Mouse (Mus musculus) retina, postnatal 1 day (tissue): Measurements from ENCODE around the gene Ajm1.

Experiments
- DNase-seq: peaks from one replicate; pipeline ENCODE4 v3.0.0-alpha.2; 2012

The Ajm1 gene

GRCm38 (mm10) chr2:25583120-25583481 lies 1.5 kb upstream of the Ajm1 start:
- no peak for DNase-seq

- peak; percentile 50 for DNase-seq
Measured at GRCm38 (mm10) chr2:25582466-25583119, 1.0 kb upstream of the Ajm1 start.

- DNase-seq: no peak
Measured at GRCm38 (mm10) chr2:25581901-25582301, 344 bp upstream of the Ajm1 start.

GRCm38 (mm10) chr2:25580621-25581101 lies 896 bp downstream of the Ajm1 start:
- DNase-seq: no peak

- DNase-seq: peak; percentile 55
Measured at GRCm38 (mm10) chr2:25579737-25580460, 1.7 kb downstream of the Ajm1 start.

- DNase-seq: peak; percentile 30
Measured at GRCm38 (mm10) chr2:25578796-25579736, 2.5 kb downstream of the Ajm1 start.

GRCm38 (mm10) chr2:25577951-25578795 lies 3.4 kb downstream of the Ajm1 start:
- DNase-seq: peak; percentile 63

GRCm38 (mm10) chr2:25576965-25577891 lies 4.3 kb downstream of the Ajm1 start:
- peak; percentile 54 for DNase-seq

GRCm38 (mm10) chr2:25576028-25576850 lies 5.3 kb downstream of the Ajm1 start:
- DNase-seq: no peak

GRCm38 (mm10) chr2:25575432-25576027 lies 6.0 kb downstream of the Ajm1 start:
- no peak for DNase-seq

GRCm38 (mm10) chr2:25574579-25575431 lies 6.8 kb downstream of the Ajm1 start, which contains the start of the genes Mamdc4 and Phpt1:
Gene Mamdc4 (minus strand): TSS chr2:25574845.
Gene Phpt1 (minus strand): TSS chr2:25575224.
- DNase-seq: peak; percentile 99

GRCm38 (mm10) chr2:25574136-25574535 lies 7.4 kb downstream of the Ajm1 start:
- DNase-seq: no peak

GRCm38 (mm10) chr2:25573068-25573467 lies 8.5 kb downstream of the Ajm1 start:
- no peak for DNase-seq

- DNase-seq: no peak
Measured at GRCm38 (mm10) chr2:25571221-25571620, 10.3 kb downstream of the Ajm1 start.

- DNase-seq: no peak
Measured at GRCm38 (mm10) chr2:25569323-25569722, 12.2 kb downstream of the Ajm1 start.

GRCm38 (mm10) chr2:25568473-25569019 lies 13.0 kb downstream of the Ajm1 start:
- DNase-seq: no peak

- no peak for DNase-seq
Measured at GRCm38 (mm10) chr2:25566558-25566957, 15.0 kb downstream of the Ajm1 start.

GRCm38 (mm10) chr2:25565741-25566140 lies 15.8 kb downstream of the Ajm1 start:
- no peak for DNase-seq
